Mouse (Mus musculus) CH12.LX (cell line): ENCODE measurements at regions not wholly inside any gene's neighbourhood (a gene's known extent, or its start where the extent isn't known, plus 50 kb on each side); places are given as distances from the start of the nearest gene placed in this dataset.

Experiments used
- DNase-seq: peaks from one replicate; pipeline ENCODE4 v3.0.0-alpha.2; 2013; ENCODE audit errors: extremely low read depth
- H3K27ac ChIP-seq: 2 replicates; pipeline ENCODE4 v1.5.1; 2012; ENCODE audit warnings: low read depth, mild to moderate bottlenecking, control low read depth, moderate library complexity; ENCODE audit not compliant: insufficient read depth
- H3K27me3 ChIP-seq: replicated peaks from 2 replicates; pipeline ENCODE3; 2012; ENCODE audit warnings: inconsistent platforms
- H3K36me3 ChIP-seq, 2 experiments: replicated peaks in 1 of 2; 2 replicates each; pipeline versions ENCODE3 to v1.6.1; 2012; ENCODE audit warnings: inconsistent platforms in 1 of 2, low read length in 1 of 2, mild to moderate bottlenecking in 1 of 2, mixed read lengths in 1 of 2, moderate library complexity in 1 of 2; ENCODE audit not compliant: control insufficient read depth in 1 of 2, insufficient read depth in 1 of 2
- H3K4me1 ChIP-seq, 2 experiments: 2 replicates each; pipeline ENCODE4 v1.6.1; 2012; ENCODE audit warnings: inconsistent platforms in 1 of 2, moderate library complexity in 1 of 2; ENCODE audit not compliant: insufficient read depth in 2 of 2, control insufficient read depth in 1 of 2
- H3K4me2 ChIP-seq: 2 replicates; pipeline ENCODE4 v1.6.1; 2012; ENCODE audit warnings: low read depth, mild to moderate bottlenecking, control low read depth; ENCODE audit not compliant: poor library complexity, insufficient read depth, severe bottlenecking
- H3K4me3 ChIP-seq, 3 experiments: fragments of 150-350 bp in 1 of 3; sonication (generic) in 1 of 3; replicated peaks in 1 of 3; 2 replicates each; pipeline versions ENCODE3 to v1.5.1; 2011 to 2012; ENCODE audit warnings: low read depth in 2 of 3, low read length in 2 of 3, mild to moderate bottlenecking in 2 of 3, moderate library complexity in 2 of 3, control low read depth in 1 of 3, improper control_type of control experiment in 1 of 3, inconsistent platforms in 1 of 3, mixed read lengths in 1 of 3; ENCODE audit not compliant: poor library complexity in 1 of 3
- H3K79me2 ChIP-seq: replicated peaks from 2 replicates; pipeline ENCODE4 v1.6.1; 2012; ENCODE audit warnings: mild to moderate bottlenecking, moderate library complexity; ENCODE audit not compliant: control insufficient read depth, poor library complexity, insufficient read depth, severe bottlenecking; ENCODE audit errors: extremely low read depth
- H3K9ac ChIP-seq: 2 replicates; pipeline ENCODE4 v1.6.1; 2012; ENCODE audit warnings: low read depth, mild to moderate bottlenecking, control low read depth, moderate library complexity; ENCODE audit not compliant: insufficient read depth
- H3K9me3 ChIP-seq: replicated peaks from 2 replicates; pipeline ENCODE3; 2012; ENCODE audit warnings: low read length, inconsistent platforms, mixed read lengths
- CHD1 ChIP-seq: IDR thresholded peaks from 2 replicates; pipeline ENCODE4 v1.6.1; 2012; ENCODE audit warnings: low read depth, low read length, improper control_type of control experiment, inconsistent platforms
- ETS1 ChIP-seq: conservative IDR thresholded peaks from 2 replicates; pipeline ENCODE4 v1.6.1; 2012; ENCODE audit warnings: low read depth, mild to moderate bottlenecking, inconsistent platforms, low read length, improper control_type of control experiment, moderate library complexity
- HCFC1 ChIP-seq: IDR thresholded peaks from 2 replicates; pipeline ENCODE4 v1.6.1; 2012; ENCODE audit warnings: low read depth, mild to moderate bottlenecking, inconsistent platforms, low read length, improper control_type of control experiment
- IRF4 ChIP-seq: IDR thresholded peaks from 2 replicates; pipeline ENCODE4 v1.6.1; 2014; ENCODE audit warnings: low read depth, mild to moderate bottlenecking, inconsistent platforms, low read length, improper control_type of control experiment
- JUN ChIP-seq: IDR thresholded peaks from 2 replicates; pipeline ENCODE4 v1.6.1; 2011; ENCODE audit warnings: low read depth, mild to moderate bottlenecking, low read length, improper control_type of control experiment, moderate library complexity; ENCODE audit not compliant: insufficient read depth
- JUND ChIP-seq: conservative IDR thresholded peaks from 2 replicates; pipeline ENCODE4 v1.6.1; 2011; ENCODE audit warnings: low read depth, low read length, improper control_type of control experiment
- MAZ ChIP-seq: IDR thresholded peaks from 2 replicates; pipeline ENCODE4 v1.6.1; 2012; ENCODE audit warnings: low read depth, mild to moderate bottlenecking, inconsistent platforms, low read length, improper control_type of control experiment, moderate library complexity
- MYC ChIP-seq: IDR thresholded peaks from 2 replicates; pipeline ENCODE4 v1.6.1; 2011; ENCODE audit warnings: low read depth, mild to moderate bottlenecking, improper control_type of control experiment, low read length
- PAX5 ChIP-seq: IDR thresholded peaks from 2 replicates; pipeline ENCODE4 v1.6.1; 2012; ENCODE audit warnings: low read length, inconsistent platforms, mixed read lengths
- POLR2AphosphoS2 ChIP-seq: IDR thresholded peaks from 2 replicates; pipeline ENCODE4 v1.6.1; 2011; ENCODE audit warnings: low read depth, low read length, improper control_type of control experiment
- RAD21 ChIP-seq: IDR thresholded peaks from 2 replicates; pipeline ENCODE4 v1.6.1; 2011; ENCODE audit warnings: low read depth, mild to moderate bottlenecking, low read length, improper control_type of control experiment, moderate library complexity
- RCOR1 ChIP-seq: conservative IDR thresholded peaks from 2 replicates; pipeline ENCODE4 v1.6.1; 2012; ENCODE audit warnings: low read depth, mild to moderate bottlenecking, inconsistent platforms, low read length, improper control_type of control experiment
- SIN3A ChIP-seq: IDR thresholded peaks from 2 replicates; pipeline ENCODE4 v1.6.1; 2012; ENCODE audit warnings: low read length, improper control_type of control experiment, inconsistent platforms
- TBP ChIP-seq: conservative IDR thresholded peaks from 2 replicates; pipeline ENCODE4 v1.6.1; 2011; ENCODE audit warnings: low read depth, low read length, improper control_type of control experiment
- TCF12 ChIP-seq: IDR thresholded peaks from 2 replicates; pipeline ENCODE4 v1.6.1; 2014; ENCODE audit warnings: low read depth, mild to moderate bottlenecking, inconsistent platforms, low read length, improper control_type of control experiment
- UBTF ChIP-seq: IDR thresholded peaks from 2 replicates; pipeline ENCODE4 v1.6.1; 2012; ENCODE audit warnings: low read depth, mild to moderate bottlenecking, inconsistent platforms, low read length, improper control_type of control experiment, moderate library complexity
- USF1 ChIP-seq: IDR thresholded peaks from 2 replicates; pipeline ENCODE4 v1.6.1; 2014; ENCODE audit warnings: low read depth, mild to moderate bottlenecking, inconsistent platforms, low read length, improper control_type of control experiment
- USF2 ChIP-seq: conservative IDR thresholded peaks from 2 replicates; pipeline ENCODE4 v1.6.1; 2011; ENCODE audit warnings: low read depth, low read length, improper control_type of control experiment
- ZC3H11A ChIP-seq: IDR thresholded peaks from 2 replicates; pipeline ENCODE4 v1.6.1; 2012; ENCODE audit warnings: low read depth, mild to moderate bottlenecking, inconsistent platforms, low read length, improper control_type of control experiment
- ZMIZ1 ChIP-seq: IDR thresholded peaks from 2 replicates; pipeline ENCODE4 v1.6.1; 2012; ENCODE audit warnings: low read depth, mild to moderate bottlenecking, inconsistent platforms, low read length, improper control_type of control experiment
- ZNF384 ChIP-seq: IDR thresholded peaks from 2 replicates; pipeline ENCODE4 v1.6.1; 2012; ENCODE audit warnings: low read depth, low read length, improper control_type of control experiment, inconsistent platforms
- dilution Hi-C: fragments of 300-500 bp; cut with MboI; formaldehyde crosslinking; loops from 2 replicates; pipeline ENCODE4 v1.14.3; 2020; ENCODE audit warnings: low sequenced_read_pairs; ENCODE audit not compliant: extremely low pct_unique_long_range_greater_than_20kb, extremely low pct_ligation_motif_present
- in situ Hi-C: fragments of 300-500 bp; cut with MboI; formaldehyde crosslinking; loops from 3 replicates; pipeline ENCODE4 v1.14.3; 2019; ENCODE audit warnings: low sequenced_read_pairs, low pct_ligation_motif_present, low pct_unique_long_range_greater_than_20kb, mixed read lengths

GRCm38 (mm10) chr5:3211284-3211683 is 130.0 kb upstream of the Cdk6 start:
- in situ Hi-C loops: no loop called here
- Histone ChIP-seq H3K27me3 (no peaks in the 10 kb centered on the region), H3K4me2 (no peak overlapping the region), H3K36me3 (no peaks in the 10 kb centered on the region), H3K79me2 (no peaks in the 10 kb centered on the region), H3K9ac (no peak overlapping the region), H3K27ac (no peak overlapping the region), H3K4me3 (no peak overlapping the region), H3K4me1 (0 out of 4 replicates have a peak, but pooled peaks cover 0 to 3% of the 10 kb centered on the region in 2 experiments), H3K9me3 (no peaks in the 10 kb centered on the region)
- dilution Hi-C loops: no loop called here
- TF ChIP-seq UBTF (no peak), MYC (no peak), MAZ (no peak), HCFC1 (no peak), SIN3A (no peak), POLR2AphosphoS2 (no peak), CHD1 (no peak), JUN (no peak), ZC3H11A (no peak), RAD21 (no peak)
- no peak for DNase-seq

- Histone ChIP-seq H3K4me2 (no peak overlapping the region), H3K36me3 (no peaks in the 10 kb centered on the region), H3K9ac (no peak overlapping the region), H3K9me3 (no peaks in the 10 kb centered on the region), H3K79me2 (no peaks in the 10 kb centered on the region), H3K4me3 (no peak overlapping the region), H3K27ac (no peak overlapping the region), H3K4me1 (peaks cover 5 to 21% of the 10 kb centered on the region in 2 experiments; a peak in 3 of 4 replicates), H3K27me3 (no peaks in the 10 kb centered on the region)
- TF ChIP-seq USF1: no peak
- no peak for TF ChIP-seq JUND
- no peak for TF ChIP-seq TBP
- TF ChIP-seq CHD1: no peak
- TF ChIP-seq ZC3H11A: no peak
- no peak for TF ChIP-seq RCOR1
- TF ChIP-seq HCFC1: no peak
- no peak for TF ChIP-seq ETS1
- TF ChIP-seq ZNF384: no peak
- TF ChIP-seq USF2: no peak
- no peak for TF ChIP-seq TCF12
- TF ChIP-seq MAZ: no peak
- TF ChIP-seq IRF4: no peak
- no peak for TF ChIP-seq POLR2AphosphoS2
- no peak for TF ChIP-seq PAX5
- no peak for TF ChIP-seq ZMIZ1
- in situ Hi-C loops: no loop called here
- no peak for DNase-seq
- dilution Hi-C loops: no loop called here
Measured at GRCm38 (mm10) chr5:3216053-3216452, 125.2 kb upstream of the Cdk6 start.
